Comparison of ENCODE assay signal across 7 mouse cellular contexts in the genomic region with DNA sequence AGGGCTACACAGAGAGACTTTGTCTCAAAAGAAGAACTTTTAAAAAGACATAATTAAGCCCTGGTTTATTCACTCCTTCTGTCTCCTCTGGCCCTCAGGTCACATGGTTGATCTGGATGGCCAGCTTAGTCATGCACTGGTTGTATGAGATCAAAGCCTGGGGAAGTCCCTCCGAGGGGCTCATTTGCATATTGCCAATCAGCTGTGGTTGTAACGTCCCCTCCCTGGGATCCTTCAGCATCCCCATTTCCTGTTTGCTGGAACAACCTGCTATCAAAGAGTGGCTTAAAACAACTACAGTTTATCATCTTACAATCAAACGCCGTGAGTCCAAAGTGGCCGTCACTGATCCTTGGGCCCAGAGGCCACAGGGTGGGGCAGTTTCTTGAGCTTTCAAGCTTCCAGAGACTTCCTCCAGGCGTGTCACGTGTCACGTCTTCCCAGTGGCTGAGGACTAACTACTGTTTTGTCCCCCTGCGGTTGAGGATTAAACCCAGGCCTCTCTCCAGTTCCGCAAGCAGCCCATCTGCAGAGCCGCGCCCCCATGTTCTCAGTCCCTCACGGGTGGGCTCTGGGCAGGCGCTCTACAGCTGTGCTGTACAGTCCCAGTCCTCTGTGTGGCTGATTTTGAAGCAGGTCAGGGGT. TPM values are rescaled to one million over a fixed set of nuclear protein-coding genes. Genes with fewer than 3 reads are reported as not detected.
DNase-seq lines count a peak whose midpoint lies in the region; ATAC-seq and TF ChIP-seq lines count a peak whose summit lies in the region.

No protein-coding gene starts in this region.

- H3K36me3 ChIP-seq in midbrain, embryonic 15.5 days (replicated peaks), result no peaks in the 10 kb centered on the region

- WGBS in midbrain, embryonic 15.5 days, result 51% methylated on average over 14 of the region's 14 CpGs
- WGBS in cerebellum, adult 2 months, result 60% methylated on average over 14 of the region's 14 CpGs

- no peaks in the 10 kb centered on the region for H3K9me3 ChIP-seq in midbrain, embryonic 15.5 days

- H3K27ac ChIP-seq in midbrain, embryonic 15.5 days, result no peak overlapping the region
- no peak overlapping the region for H3K27ac ChIP-seq in cerebellum, adult 2 months (ENCODE audit: insufficient read depth, low read length)

- H3K4me1 ChIP-seq in midbrain, embryonic 15.5 days, result no peaks in the 10 kb centered on the region
- no peaks in the 10 kb centered on the region for H3K4me1 ChIP-seq in cerebellum, adult 2 months (ENCODE audit: control insufficient read depth, insufficient read depth, low read length)

- peak; percentile 82 for DNase-seq in A20 (ENCODE audit: low read depth, low spot score)
- peak; percentile 85 for DNase-seq in induced T-regulatory cell, adult 2 months (ENCODE audit: low read depth)
- no peak for DNase-seq in cerebellum, adult 2 months
- DNase-seq in adrenal gland, adult 2 months, result no peak
- DNase-seq in frontal cortex, adult 2 months (ENCODE audit: extremely low spot score in 1 of 2, low spot score in 1 of 2), result no peak

- ATAC-seq in CD4-positive, CD25-positive, alpha-beta regulatory T cell, adult 4 months, result peak; percentile 74
- ATAC-seq in midbrain, embryonic 15.5 days (replicated peaks), result peak; percentile 50

- TF ChIP-seq CTCF in cerebellum, adult 2 months (IDR thresholded peaks at IDR 0.05; ENCODE audit: borderline replicate concordance, insufficient read depth, low read depth, low read length), result no peak

- no peak for TF ChIP-seq POLR2A in cerebellum, adult 2 months (IDR thresholded peaks at IDR 0.05; ENCODE audit: borderline replicate concordance, insufficient read depth, low read length)

- H3K4me3 ChIP-seq in midbrain, embryonic 15.5 days, result no peak overlapping the region
- H3K4me3 ChIP-seq in cerebellum, adult 2 months (replicated peaks; ENCODE audit: insufficient read depth, low read depth, low read length), result no peak overlapping the region

- no peak overlapping the region for H3K9ac ChIP-seq in midbrain, embryonic 15.5 days

- H3K27me3 ChIP-seq in midbrain, embryonic 15.5 days (replicated peaks), result no peaks in the 10 kb centered on the region
- H3K27me3 ChIP-seq in cerebellum, adult 2 months (ENCODE audit: control insufficient read depth, insufficient read depth, low read length), result no peaks in the 10 kb centered on the region

- no peak overlapping the region for H3K4me2 ChIP-seq in midbrain, embryonic 15.5 days

RNA-seq across cellular contexts. Expression of a gene that starts 10.9 kb away (rescaled TPM):
- polyA plus RNA-seq in CD4-positive, CD25-positive, alpha-beta regulatory T cell, adult 4 months (2017; shearing (Covaris generic)), result not detected
- not detected in 2 replicates for polyA plus RNA-seq in midbrain, embryonic 15.5 days (2015; fragmentation: Nextera tagmentation; extraction: Ambion mirVana)
- polyA plus RNA-seq in cerebellum, adult 2 months (2012; rRNA removed), result not detected in 2 replicates
- total RNA-seq in adrenal gland, adult 2 months (2021), result not detected
- not detected in 2 replicates for polyA plus RNA-seq in adrenal gland, adult 2 months (2012; rRNA removed)
- not detected in 2 replicates for polyA plus RNA-seq in frontal cortex, adult 2 months (2012; rRNA removed)

RNA-seq across cellular contexts. Expression of a gene that starts 15.8 kb away (rescaled TPM):
- not detected for polyA plus RNA-seq in CD4-positive, CD25-positive, alpha-beta regulatory T cell, adult 4 months (2017; shearing (Covaris generic))
- polyA plus RNA-seq in midbrain, embryonic 15.5 days (2015; fragmentation: Nextera tagmentation; extraction: Ambion mirVana), result 1.1 and 1.2 TPM in 2 replicates
- polyA plus RNA-seq in cerebellum, adult 2 months (2012; rRNA removed), result 0.21 and 0.74 TPM in 2 replicates
- total RNA-seq in adrenal gland, adult 2 months (2021), result not detected
- polyA plus RNA-seq in adrenal gland, adult 2 months (2012; rRNA removed), result 0.52 and 0.55 TPM in 2 replicates
- polyA plus RNA-seq in frontal cortex, adult 2 months (2012; rRNA removed), result not detected in 2 replicates

RNA-seq across cellular contexts. Expression of a gene that starts 25.1 kb away (rescaled TPM):
- polyA plus RNA-seq in CD4-positive, CD25-positive, alpha-beta regulatory T cell, adult 4 months (2017; shearing (Covaris generic)), result not detected
- 15.2 and 15.4 TPM in 2 replicates for polyA plus RNA-seq in midbrain, embryonic 15.5 days (2015; fragmentation: Nextera tagmentation; extraction: Ambion mirVana)
- polyA plus RNA-seq in cerebellum, adult 2 months (2012; rRNA removed), result 6.9 and 8.2 TPM in 2 replicates
- total RNA-seq in adrenal gland, adult 2 months (2021), result under 1 TPM in 1 of 2 experiments, not detected in 1; 0.86 TPM
- polyA plus RNA-seq in adrenal gland, adult 2 months (2012; rRNA removed), result 0.71 and 1.3 TPM in 2 replicates
- polyA plus RNA-seq in frontal cortex, adult 2 months (2012; rRNA removed), result 3.9 and 5.2 TPM in 2 replicates

RNA-seq across cellular contexts. Expression of a gene that starts 44.1 kb away (rescaled TPM):
- 10 to 100 TPM; 22.2 to 24.7 TPM for polyA plus RNA-seq in CD4-positive, CD25-positive, alpha-beta regulatory T cell, adult 4 months (2017; shearing (Covaris generic))
- 11.5 and 12.6 TPM in 2 replicates for polyA plus RNA-seq in midbrain, embryonic 15.5 days (2015; fragmentation: Nextera tagmentation; extraction: Ambion mirVana)
- polyA plus RNA-seq in cerebellum, adult 2 months (2012; rRNA removed), result 7.4 and 7.5 TPM in 2 replicates
- total RNA-seq in adrenal gland, adult 2 months (2021), result 10 to 100 TPM; 20.3 to 36.5 TPM
- 9.6 and 12.0 TPM in 2 replicates for polyA plus RNA-seq in adrenal gland, adult 2 months (2012; rRNA removed)
- 12.0 and 14.5 TPM in 2 replicates for polyA plus RNA-seq in frontal cortex, adult 2 months (2012; rRNA removed)

RNA-seq across cellular contexts. Expression of a gene that starts 54.3 kb away (rescaled TPM):
- 10 to 100 TPM; 16.0 to 20.5 TPM for polyA plus RNA-seq in CD4-positive, CD25-positive, alpha-beta regulatory T cell, adult 4 months (2017; shearing (Covaris generic))
- 0.89 and 1.7 TPM in 2 replicates for polyA plus RNA-seq in midbrain, embryonic 15.5 days (2015; fragmentation: Nextera tagmentation; extraction: Ambion mirVana)
- 0.80 and 0.84 TPM in 2 replicates for polyA plus RNA-seq in cerebellum, adult 2 months (2012; rRNA removed)
- 10 to 100 TPM; 26.7 to 34.1 TPM for total RNA-seq in adrenal gland, adult 2 months (2021)
- polyA plus RNA-seq in adrenal gland, adult 2 months (2012; rRNA removed), result 155 and 161 TPM in 2 replicates
- polyA plus RNA-seq in frontal cortex, adult 2 months (2012; rRNA removed), result 0.56 and 0.69 TPM in 2 replicates

Comparison
In these comparisons a context has a peak if more than half of its experiments do, and no peak if none do; other contexts are left out.
1. DNase-seq: peak in A20 (single experiment) and induced T-regulatory cell, adult 2 months (single experiment); none in cerebellum, adult 2 months (0 of 2), adrenal gland, adult 2 months (single experiment) and frontal cortex, adult 2 months (0 of 2).